Mouse (Mus musculus) cerebellum, adult 2 months (tissue): Measurements from ENCODE around the gene Cnga3. TPM values are rescaled to one million over a fixed set of nuclear protein-coding genes. Genes with fewer than 3 reads are reported as not detected.

Source experiments
- DNase-seq, 2 experiments: peaks; one replicate each; pipeline ENCODE4 v3.0.0; 2021
- H3K27ac ChIP-seq: fragments of 200-500 bp; 2 replicates; pipeline ENCODE4 v1.5.1; 2012; ENCODE audit warnings: low read length, control low read depth, inconsistent platforms; ENCODE audit not compliant: insufficient read depth
- H3K27me3 ChIP-seq: fragments of 200-500 bp; 2 replicates; pipeline ENCODE4 v1.6.1; 2012; ENCODE audit warnings: inconsistent platforms, mild to moderate bottlenecking, low read length, moderate library complexity; ENCODE audit not compliant: control insufficient read depth, insufficient read depth
- H3K4me1 ChIP-seq: fragments of 200-500 bp; 2 replicates; pipeline ENCODE4 v1.6.1; 2011; ENCODE audit warnings: low read length; ENCODE audit not compliant: control insufficient read depth, insufficient read depth
- H3K4me3 ChIP-seq: fragments of 200-500 bp; replicated peaks from 2 replicates; pipeline ENCODE3; 2011; ENCODE audit warnings: mild to moderate bottlenecking, low read depth, low read length, control low read depth; ENCODE audit not compliant: insufficient read depth
- CTCF ChIP-seq: fragments of 200-500 bp; IDR thresholded peaks from 2 replicates; pipeline ENCODE4 v1.5.1; 2011; ENCODE audit warnings: low read depth, mild to moderate bottlenecking, control low read depth, low read length, moderate library complexity, borderline replicate concordance; ENCODE audit not compliant: insufficient read depth
- POLR2A ChIP-seq: fragments of 200-500 bp; IDR thresholded peaks from 2 replicates; pipeline ENCODE4 v1.6.1; 2011; ENCODE audit warnings: low read length, control low read depth, borderline replicate concordance; ENCODE audit not compliant: insufficient read depth
- WGBS: fragments of 180-500 bp; shearing (Covaris S2); methylation state at CpG from one replicate; pipeline ENCODE4 v1.1.7; 2018; 5-methylcytosine and 5-hydroxymethylcytosine counted together
- polyA plus RNA-seq: library from polyadenylated mRNA; depleted of rRNA; stranded (reverse); fragments of >200 nt; gene quantifications from 2 replicates; pipeline ENCODE4 v1.2.3, GENCODE M21; 2012; rRNA removed

The Cnga3 gene
- polyA plus RNA-seq = 0.06 and 0.10 TPM in 2 replicates

DNA sequence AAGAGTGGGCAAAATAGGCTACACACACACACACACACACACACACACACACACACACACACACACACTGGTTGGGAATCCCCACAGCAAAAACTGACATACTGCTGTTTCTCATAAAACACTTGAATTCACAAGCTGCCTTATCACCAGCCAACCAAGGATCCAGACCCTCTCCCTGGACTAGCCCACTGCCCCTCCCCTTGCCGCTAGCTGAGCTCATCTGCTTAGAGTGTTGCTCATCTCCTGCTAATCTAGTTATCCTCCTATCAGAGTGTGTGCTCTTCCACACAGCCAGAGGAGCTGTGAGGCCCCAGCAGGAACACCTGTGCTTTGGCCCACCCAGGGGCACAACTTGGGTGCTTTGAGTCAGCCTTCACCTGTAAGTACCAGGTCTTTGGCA, at the start of gene Cnga3:
Cnga3 (plus strand) TSS at position 291 of the 400 bp plus-strand sequence.
- DNase-seq = no peak
- Histone ChIP-seq H3K27me3 (no peaks in the 10 kb centered on the region), H3K4me1 (no peaks in the 10 kb centered on the region; the same call in 1 of the 2 replicates), H3K4me3 (no peak within 1 kb of the TSS), H3K27ac (no peak within 1 kb of the TSS)
- TF ChIP-seq CTCF (no peak), POLR2A (no peak)
- WGBS = 69% methylated on average over 1 of the region's 1 CpGs

DNA sequence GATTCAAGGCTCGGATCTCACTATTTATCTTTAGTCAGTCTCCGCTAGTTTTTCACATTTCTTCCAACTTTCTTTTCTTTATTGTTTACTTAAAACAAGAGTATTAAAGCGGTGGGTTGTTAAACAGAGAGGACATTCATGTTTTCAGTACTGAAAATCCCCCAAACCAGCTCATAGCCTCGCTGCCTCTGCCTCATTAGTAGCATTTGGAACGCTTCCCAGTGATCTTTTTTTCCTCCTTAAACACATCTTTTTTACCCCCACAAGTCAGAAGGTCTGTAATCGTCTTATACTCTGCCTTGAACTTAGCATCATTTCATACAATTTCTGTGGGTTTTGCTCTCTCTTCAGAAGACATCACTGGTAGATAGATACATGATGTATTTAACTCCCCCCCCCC, 48.2 kb upstream of the Cnga3 start:
- H3K4me3 ChIP-seq = no peak overlapping the region
- no peaks in the 10 kb centered on the region for H3K27me3 ChIP-seq
- no peak overlapping the region for H3K27ac ChIP-seq
- TF ChIP-seq CTCF (no peak), POLR2A (no peak)
- no peaks in the 10 kb centered on the region for H3K4me1 ChIP-seq
- 49% methylated on average over 6 of the region's 6 CpGs for WGBS
- DNase-seq = no peak

DNA sequence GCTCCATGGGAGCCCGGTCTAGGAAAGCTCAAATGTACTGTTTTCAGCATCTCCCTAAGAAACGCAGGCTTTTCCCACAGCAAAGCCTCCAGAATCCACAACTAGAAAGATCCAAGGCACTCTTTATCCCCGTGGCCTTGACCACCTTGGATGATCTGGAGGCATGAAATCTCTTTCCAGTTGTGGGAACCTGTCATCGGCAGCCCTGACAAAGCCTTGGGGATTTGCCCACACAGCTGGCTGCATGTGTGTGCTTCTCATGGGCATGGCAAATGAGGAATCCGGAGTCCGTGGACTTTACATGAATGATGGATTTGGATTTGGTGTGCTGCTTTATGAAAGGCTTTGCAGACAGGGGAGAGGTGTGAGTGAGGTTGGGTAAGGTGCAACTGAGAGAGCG, 46.3 kb upstream of the Cnga3 start:
- no peak for TF ChIP-seq POLR2A
- no peak for TF ChIP-seq CTCF
- Histone ChIP-seq H3K27ac (no peak overlapping the region), H3K4me3 (no peak overlapping the region), H3K27me3 (no peaks in the 10 kb centered on the region), H3K4me1 (no peaks in the 10 kb centered on the region)
- DNase-seq = no peak
- WGBS = 73% methylated on average over 7 of the region's 7 CpGs

DNA sequence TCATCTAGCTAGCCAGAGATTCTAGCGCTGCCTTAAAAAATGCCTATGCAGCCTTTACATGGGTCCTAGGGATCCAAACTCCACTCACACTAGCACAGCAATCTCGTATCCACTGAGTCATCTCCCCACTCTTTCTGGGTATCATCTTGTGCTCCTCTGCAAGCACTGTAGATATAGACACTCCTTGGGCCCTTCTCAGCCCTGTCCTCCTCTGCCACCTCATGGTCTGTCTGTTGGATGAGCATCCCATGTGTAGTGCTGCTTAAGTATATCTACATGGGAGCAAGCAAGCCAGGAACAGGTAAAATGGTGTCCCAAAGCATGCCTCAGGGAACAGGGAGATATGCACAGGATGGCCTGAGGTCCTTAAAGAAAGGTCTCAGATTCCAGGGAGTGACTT, 36.4 kb upstream of the Cnga3 start:
- no peak for TF ChIP-seq POLR2A
- no peak for TF ChIP-seq CTCF
- H3K27me3 ChIP-seq = no peaks in the 10 kb centered on the region; the same call in 1 of the 2 replicates
- no peak overlapping the region for H3K27ac ChIP-seq
- WGBS = 81% methylated on average over 2 of the region's 2 CpGs
- no peaks in the 10 kb centered on the region; the same call in 1 of the 2 replicates for H3K4me1 ChIP-seq
- DNase-seq = no peak
- H3K4me3 ChIP-seq = no peak overlapping the region

GRCm38 (mm10) chr1:37179852-37180251, 34.4 kb upstream of the Cnga3 start:
- no peak for DNase-seq
- TF ChIP-seq CTCF = no peak
- no peak overlapping the region for H3K4me3 ChIP-seq
- 73% methylated on average over 5 of the region's 5 CpGs for WGBS
- no peak overlapping the region for H3K27ac ChIP-seq
- H3K27me3 ChIP-seq = no peaks in the 10 kb centered on the region
- H3K4me1 ChIP-seq = no peaks in the 10 kb centered on the region; the same call in 1 of the 2 replicates

DNA sequence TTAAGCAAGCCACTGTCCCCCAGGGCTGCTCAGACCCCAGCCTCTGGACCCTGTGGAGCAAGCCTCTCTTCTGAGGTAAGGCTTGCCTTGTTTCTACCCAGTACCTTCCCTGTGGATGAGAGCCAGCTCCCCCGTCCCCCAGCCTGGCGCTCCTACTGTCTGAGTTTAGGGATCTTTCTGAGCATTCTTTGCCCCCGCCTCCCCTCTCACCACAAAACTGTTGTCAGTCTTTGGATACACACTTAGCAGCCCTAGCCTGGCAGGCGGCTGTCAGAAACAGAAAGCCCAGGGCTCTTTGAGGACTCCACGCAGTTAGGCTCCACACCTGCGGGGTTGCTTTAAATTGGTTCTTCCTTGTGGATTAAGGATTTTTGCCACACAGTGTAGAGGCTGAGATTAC, 27.2 kb upstream of the Cnga3 start:
- no peak overlapping the region for H3K4me3 ChIP-seq
- H3K4me1 ChIP-seq = no peaks in the 10 kb centered on the region; the same call in 1 of the 2 replicates
- no peak for TF ChIP-seq CTCF
- TF ChIP-seq POLR2A = no peak
- no peaks in the 10 kb centered on the region for H3K27me3 ChIP-seq
- DNase-seq = no peak
- no peak overlapping the region for H3K27ac ChIP-seq
- WGBS = 73% methylated on average over 6 of the region's 6 CpGs

- TF ChIP-seq CTCF = no peak
- TF ChIP-seq POLR2A = no peak
- Histone ChIP-seq H3K4me1 (no peaks in the 10 kb centered on the region), H3K4me3 (no peak overlapping the region), H3K27ac (no peak overlapping the region), H3K27me3 (no peaks in the 10 kb centered on the region)
- DNase-seq = no peak
- 41% methylated on average over 4 of the region's 4 CpGs for WGBS
Observed at GRCm38 (mm10) chr1:37194607-37195006, 19.6 kb upstream of the Cnga3 start.

DNA sequence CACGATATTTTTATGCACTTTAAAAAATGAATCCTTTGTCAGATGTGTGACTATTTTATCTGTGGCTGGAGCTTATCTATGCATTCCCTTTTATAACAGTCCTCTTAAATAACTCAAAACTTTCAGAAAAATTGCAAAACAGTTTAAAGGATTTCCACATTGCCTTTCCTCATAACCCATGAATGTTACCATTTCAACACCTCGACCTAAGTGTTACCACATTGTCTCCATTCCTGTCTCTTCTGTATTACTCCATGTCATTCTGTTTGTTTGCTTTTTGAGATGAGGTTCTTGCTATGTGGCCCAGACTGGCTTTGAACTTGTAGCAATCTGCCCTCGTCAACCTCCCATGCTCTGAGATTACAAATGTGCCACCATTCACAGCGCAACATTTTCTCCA, 12.8 kb upstream of the Cnga3 start:
- 94% methylated on average over 4 of the region's 4 CpGs for WGBS

More for the DNA sequence above, 12.8 kb upstream of the Cnga3 start:
- H3K27ac ChIP-seq = no peak overlapping the region
- no peak for DNase-seq
- H3K27me3 ChIP-seq = no peaks in the 10 kb centered on the region
- no peak overlapping the region for H3K4me3 ChIP-seq
- no peaks in the 10 kb centered on the region for H3K4me1 ChIP-seq
- TF ChIP-seq POLR2A (no peak), CTCF (no peak)
